Mouse (Mus musculus) limb, embryonic 10.5 days (tissue): ENCODE results near the gene Kmt2d. TPM values are rescaled to one million over a fixed set of nuclear protein-coding genes. Genes with fewer than 3 reads are reported as not detected.

Source experiments
- DNase-seq: peaks from one replicate; pipeline ENCODE4 v3.0.0-alpha.2; 2017; ENCODE audit warnings: low spot score
- H3K27ac ChIP-seq: fragments of 300-500 bp; sonication (generic); 2 replicates; pipeline ENCODE4 v1.5.1; 2016; ENCODE audit warnings: mild to moderate bottlenecking
- H3K27me3 ChIP-seq: fragments of 300-500 bp; sonication (generic); 2 replicates; pipeline ENCODE4 v1.6.1; 2016; ENCODE audit warnings: low read depth, mild to moderate bottlenecking; ENCODE audit not compliant: poor library complexity, severe bottlenecking
- H3K36me3 ChIP-seq: fragments of 300-500 bp; sonication (generic); 2 replicates; pipeline ENCODE4 v1.6.1; 2016; ENCODE audit warnings: mild to moderate bottlenecking, moderate library complexity
- H3K4me1 ChIP-seq: fragments of 300-500 bp; sonication (generic); 2 replicates; pipeline ENCODE4 v1.6.1; 2016
- H3K4me3 ChIP-seq: fragments of 300-500 bp; sonication (generic); 2 replicates; pipeline ENCODE4 v1.5.1; 2016; ENCODE audit warnings: mild to moderate bottlenecking, moderate library complexity
- H3K9me3 ChIP-seq: fragments of 300-500 bp; sonication (generic); replicated peaks from 2 replicates; pipeline ENCODE4 v1.6.1; 2016; ENCODE audit warnings: mild to moderate bottlenecking
- WGBS: fragments of 180-500 bp; shearing (Covaris S2); methylation state at CpG from one replicate; pipeline ENCODE4 v1.1.7; 2016; 5-methylcytosine and 5-hydroxymethylcytosine counted together
- polyA plus RNA-seq: library from polyadenylated mRNA; unstranded; fragments of >200 nt; fragmentation: Nextera tagmentation; extraction: Ambion mirVana; gene quantifications from 2 replicates; pipeline ENCODE4 v1.2.1, GENCODE M21; 2016

Kmt2d gene
- polyA plus RNA-seq, 1 experiment from 2014 or later = 13.6 TPM

DNA sequence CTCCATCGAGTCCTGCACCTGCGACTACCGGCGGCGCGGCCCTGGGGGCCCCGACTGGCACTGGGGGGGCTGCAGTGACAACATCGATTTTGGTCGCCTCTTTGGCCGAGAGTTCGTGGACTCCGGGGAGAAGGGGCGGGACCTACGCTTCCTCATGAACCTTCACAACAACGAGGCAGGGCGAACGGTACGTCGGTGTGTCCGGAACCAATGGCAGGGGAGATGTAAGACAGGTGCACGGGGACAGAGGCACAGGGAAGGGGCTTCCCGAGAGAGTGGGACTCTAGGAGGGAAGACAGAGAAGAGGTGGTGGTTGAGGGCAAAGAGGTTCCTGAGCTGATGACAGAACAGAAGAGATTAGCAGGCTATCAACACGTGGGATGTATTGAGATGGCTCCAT lies 79.2 kb downstream of the Kmt2d start:
- Histone ChIP-seq H3K27ac (no peak overlapping the region), H3K4me3 (no peak overlapping the region), H3K9me3 (no peaks in the 10 kb centered on the region), H3K36me3 (no peaks in the 10 kb centered on the region), H3K4me1 (peaks cover 32% of the 10 kb centered on the region), H3K27me3 (peaks cover 100% of the 10 kb centered on the region)
- WGBS = 1% methylated on average over 23 of the region's 23 CpGs
- no peak for DNase-seq

DNA sequence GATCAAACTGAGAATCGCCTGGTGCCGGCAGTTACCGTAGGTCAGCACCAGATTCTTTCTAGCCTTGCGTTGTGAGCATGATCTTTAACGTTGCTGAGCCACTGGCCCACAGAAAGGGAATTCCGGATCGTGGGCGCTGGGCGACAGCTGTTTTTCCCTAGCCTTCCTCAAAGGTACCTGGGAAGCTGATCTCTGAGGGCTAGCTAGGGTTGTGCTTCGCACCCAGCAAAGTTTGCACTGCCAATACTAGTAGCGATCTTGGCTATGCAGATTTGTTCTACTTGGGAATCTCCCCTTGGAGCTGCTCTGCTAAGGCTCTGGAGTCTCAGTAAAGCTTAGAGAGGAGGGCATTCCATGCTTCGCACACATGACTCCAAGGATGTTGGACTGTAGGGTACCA lies 79.8 kb downstream of the Kmt2d start:
- Histone ChIP-seq H3K4me1 (peaks cover 29% of the 10 kb centered on the region), H3K36me3 (no peaks in the 10 kb centered on the region), H3K9me3 (no peaks in the 10 kb centered on the region), H3K27me3 (peaks cover 100% of the 10 kb centered on the region), H3K27ac (no peak overlapping the region), H3K4me3 (0 out of 2 replicates have a peak overlapping the region, but pooled peaks have one; percentile 18)
- DNase-seq = no peak
- WGBS = 1% methylated on average over 12 of the region's 12 CpGs

DNA sequence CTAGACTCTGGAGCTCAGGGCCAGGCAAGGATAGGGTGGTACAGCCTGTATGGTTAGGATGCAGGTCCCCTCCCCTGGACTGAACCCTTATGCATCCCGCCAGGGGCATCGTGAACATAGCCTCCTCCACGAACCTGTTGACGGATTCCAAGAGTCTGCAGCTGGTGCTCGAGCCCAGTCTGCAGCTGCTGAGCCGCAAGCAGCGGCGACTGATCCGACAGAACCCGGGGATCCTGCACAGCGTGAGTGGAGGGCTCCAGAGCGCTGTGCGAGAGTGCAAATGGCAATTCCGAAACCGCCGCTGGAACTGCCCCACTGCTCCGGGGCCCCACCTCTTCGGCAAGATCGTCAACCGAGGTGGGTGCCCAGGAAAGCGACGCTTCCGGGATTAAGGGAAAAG lies 80.2 kb downstream of the Kmt2d start:
- WGBS = 2% methylated on average over 23 of the region's 23 CpGs

GRCm38 (mm10) chr15:98789661-98790535 lies 81.1 kb downstream of the Kmt2d start, which contains the start of gene Wnt1:
Gene Wnt1 (plus strand): TSS chr15:98789857.
- Histone ChIP-seq H3K27me3 (peaks cover 99% of the 10 kb centered on the region), H3K27ac (no peak within 1 kb of the TSS), H3K4me1 (peaks cover 29% of the 10 kb centered on the region), H3K9me3 (no peaks in the 10 kb centered on the region), H3K4me3 (peak within 1 kb of the TSS; percentile 18), H3K36me3 (no peaks in the 10 kb centered on the region)
- peak; percentile 83 for DNase-seq
- 4% methylated on average over 45 of the region's 51 CpGs for WGBS

More for the DNA sequence above, 80.2 kb downstream of the Kmt2d start:
- Histone ChIP-seq H3K4me3 (peak overlapping the region; percentile 18; the same call in 1 of the 2 replicates), H3K36me3 (no peaks in the 10 kb centered on the region), H3K4me1 (peaks cover 29% of the 10 kb centered on the region), H3K27ac (no peak overlapping the region), H3K27me3 (peaks cover 99% of the 10 kb centered on the region), H3K9me3 (no peaks in the 10 kb centered on the region)
- DNase-seq = no peak

GRCm38 (mm10) chr15:98788972-98789660 lies 81.9 kb downstream of the Kmt2d start:
- Histone ChIP-seq H3K27ac (no peak overlapping the region), H3K4me1 (peaks cover 29% of the 10 kb centered on the region), H3K27me3 (peaks cover 98% of the 10 kb centered on the region), H3K4me3 (peak overlapping the region; percentile 18; the same call in 1 of the 2 replicates), H3K36me3 (no peaks in the 10 kb centered on the region), H3K9me3 (no peaks in the 10 kb centered on the region)
- WGBS = 15% methylated on average over 24 of the region's 24 CpGs
- no peak for DNase-seq

DNA sequence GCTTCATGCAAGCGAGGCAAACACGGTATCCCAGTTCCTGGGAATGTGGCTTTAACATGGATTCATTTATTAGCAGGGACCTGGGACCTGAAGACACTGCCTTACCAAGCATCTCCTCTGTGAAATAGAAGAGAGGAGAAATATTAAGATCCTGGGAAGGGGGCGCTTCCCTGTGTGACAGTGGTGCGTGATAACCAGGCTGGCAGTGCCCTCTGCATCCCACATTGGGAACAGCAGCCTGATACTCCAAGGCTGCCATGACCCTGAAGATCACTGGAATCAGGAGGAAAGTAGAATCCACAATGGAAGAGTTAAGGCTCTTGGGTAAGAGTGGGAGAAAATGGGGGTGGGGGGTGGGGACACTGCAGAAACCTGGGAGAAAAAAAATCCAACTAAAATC lies 83.1 kb downstream of the Kmt2d start:
- no peaks in the 10 kb centered on the region for H3K36me3 ChIP-seq
- WGBS = 28% methylated on average over 4 of the region's 4 CpGs
- no peak overlapping the region for H3K4me3 ChIP-seq
- no peaks in the 10 kb centered on the region for H3K9me3 ChIP-seq
- peaks cover 93% of the 10 kb centered on the region for H3K27me3 ChIP-seq
- H3K27ac ChIP-seq = no peak overlapping the region
- peaks cover 22% of the 10 kb centered on the region for H3K4me1 ChIP-seq
- DNase-seq = no peak

GRCm38 (mm10) chr15:98785744-98786143 lies 85.3 kb downstream of the Kmt2d start:
- Histone ChIP-seq H3K27me3 (peaks cover 93% of the 10 kb centered on the region), H3K4me3 (no peak overlapping the region), H3K27ac (no peak overlapping the region), H3K4me1 (peaks cover 10% of the 10 kb centered on the region), H3K9me3 (no peaks in the 10 kb centered on the region), H3K36me3 (no peaks in the 10 kb centered on the region)
- DNase-seq = peak; percentile 61
- WGBS = 29% methylated on average over 7 of the region's 7 CpGs

Other genes with a start within 250 kb of the Kmt2d start
- 16.6 and 24.2 TPM in 2 replicates for gene Cacnb3, start 240.4 kb downstream of the Kmt2d start, polyA plus RNA-seq
- gene Ddx23, start 208.3 kb downstream of the Kmt2d start, polyA plus RNA-seq = 21.8 and 25.4 TPM in 2 replicates
- gene Rnd1, start 193.7 kb downstream of the Kmt2d start, polyA plus RNA-seq = 0.38 and 0.62 TPM in 2 replicates
- gene Ccdc65, start 163.0 kb downstream of the Kmt2d start, polyA plus RNA-seq = 0.34 and 0.64 TPM in 2 replicates
- gene Fkbp11, start 143.0 kb downstream of the Kmt2d start, polyA plus RNA-seq = 26.8 and 28.9 TPM in 2 replicates
- gene Arf3, start 108.0 kb downstream of the Kmt2d start, polyA plus RNA-seq = 44.3 and 49.1 TPM in 2 replicates
- gene Wnt10b, start 93.1 kb downstream of the Kmt2d start, polyA plus RNA-seq = 0.62 and 0.99 TPM in 2 replicates
- gene Wnt1, start 81.3 kb downstream of the Kmt2d start, polyA plus RNA-seq = not detected in 2 replicates
- not detected in 2 replicates for gene Ddn, start 61.7 kb downstream of the Kmt2d start, polyA plus RNA-seq
- 92.3 and 97.7 TPM in 2 replicates for gene Prkag1, start 39.7 kb downstream of the Kmt2d start, polyA plus RNA-seq
- 27.9 and 34.3 TPM in 2 replicates for gene Rhebl1, start 23.3 kb upstream of the Kmt2d start, polyA plus RNA-seq
- 0.40 and 0.46 TPM in 2 replicates for gene Dhh, start 27.3 kb upstream of the Kmt2d start, polyA plus RNA-seq
- 23.9 and 28.3 TPM in 2 replicates for gene Lmbr1l, start 47.0 kb upstream of the Kmt2d start, polyA plus RNA-seq
- gene Tuba1b, start 63.4 kb upstream of the Kmt2d start, polyA plus RNA-seq = 2,301 and 2,452 TPM in 2 replicates
- gene Gm49450, start 82.3 kb upstream of the Kmt2d start, polyA plus RNA-seq = not detected in 2 replicates
- gene Tuba1a, start 82.5 kb upstream of the Kmt2d start, polyA plus RNA-seq = 1,294 and 1,475 TPM in 2 replicates
- 133 and 138 TPM in 2 replicates for gene Tuba1c, start 158.7 kb upstream of the Kmt2d start, polyA plus RNA-seq
- 0.16 TPM in 1 of 2 replicates, not detected in the other for gene Prph, start 184.0 kb upstream of the Kmt2d start, polyA plus RNA-seq
- 54.8 and 56.2 TPM in 2 replicates for gene Troap, start 203.4 kb upstream of the Kmt2d start, polyA plus RNA-seq
- gene C1ql4, start 216.6 kb upstream of the Kmt2d start, polyA plus RNA-seq = 0.15 and 0.23 TPM in 2 replicates
- 1.4 and 2.1 TPM in 2 replicates for gene Dnajc22, start 222.0 kb upstream of the Kmt2d start, polyA plus RNA-seq